Mouse (Mus musculus): ENCODE measurements around the gene Tnip1.

Gene Tnip1

DNA sequence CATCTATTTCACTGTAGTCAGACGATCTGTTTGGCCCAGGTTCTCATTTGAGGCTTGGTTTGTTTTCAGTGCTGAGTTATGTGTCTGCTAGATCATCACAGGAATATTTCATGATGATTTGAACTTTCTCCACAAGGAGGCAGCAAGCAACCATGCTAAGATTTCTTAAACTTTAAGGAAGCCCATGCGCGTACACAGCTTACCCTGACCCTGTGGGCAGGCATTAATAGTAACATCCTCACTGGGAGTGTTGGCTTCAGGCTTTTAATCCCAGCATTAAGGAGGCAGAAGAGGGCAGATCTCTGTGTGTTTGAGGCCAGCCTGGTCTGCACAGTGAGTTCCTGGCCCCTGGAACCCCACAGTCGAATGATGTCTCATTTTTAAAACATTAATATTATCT, 83.3 kb downstream of the Tnip1 start:
- DNase-seq (ENCODE audit: low read depth, low spot score): peak; percentile 79

DNA sequence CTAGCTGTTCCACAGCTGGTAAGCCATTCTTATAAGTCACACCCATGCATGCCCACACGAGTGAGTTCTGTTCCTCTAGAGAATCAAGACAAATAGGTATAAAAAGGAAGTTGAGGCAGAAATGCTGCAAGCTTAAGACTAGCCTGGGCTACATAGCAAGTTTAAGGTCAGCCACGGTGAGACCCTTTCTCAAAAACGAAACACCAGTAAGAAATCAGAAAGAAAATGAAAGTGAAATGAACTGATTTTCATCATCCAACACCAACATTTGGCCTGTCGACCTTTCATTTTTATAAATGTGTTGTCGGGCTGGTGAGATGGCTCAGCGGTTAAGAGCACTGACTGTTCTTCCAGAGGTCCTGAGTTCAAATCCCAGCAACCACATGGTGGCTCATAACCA, 83.8 kb downstream of the Tnip1 start:
- no peak for DNase-seq (ENCODE audit: low read depth, low spot score)

DNA sequence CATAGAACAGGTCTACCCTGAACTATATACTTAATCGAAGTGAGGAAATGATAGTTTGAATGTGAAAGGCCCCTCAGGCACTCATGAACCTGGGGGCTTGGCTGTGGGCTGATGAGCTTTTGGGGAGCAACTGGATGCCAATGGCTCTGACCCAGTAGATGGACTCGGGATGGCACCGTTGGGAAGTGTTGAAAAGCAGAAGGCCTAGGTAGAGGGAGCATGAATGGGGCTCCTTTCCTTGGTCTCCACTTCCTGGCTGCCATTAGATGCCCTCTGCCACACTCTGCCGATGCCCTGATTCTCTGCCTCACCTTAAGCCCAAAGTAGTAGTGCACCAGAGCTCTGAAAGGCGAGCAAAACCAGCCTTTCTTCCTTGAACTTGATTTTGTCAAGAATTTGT, 86.7 kb downstream of the Tnip1 start:
- no peak for DNase-seq (ENCODE audit: low read depth, low spot score)

DNA sequence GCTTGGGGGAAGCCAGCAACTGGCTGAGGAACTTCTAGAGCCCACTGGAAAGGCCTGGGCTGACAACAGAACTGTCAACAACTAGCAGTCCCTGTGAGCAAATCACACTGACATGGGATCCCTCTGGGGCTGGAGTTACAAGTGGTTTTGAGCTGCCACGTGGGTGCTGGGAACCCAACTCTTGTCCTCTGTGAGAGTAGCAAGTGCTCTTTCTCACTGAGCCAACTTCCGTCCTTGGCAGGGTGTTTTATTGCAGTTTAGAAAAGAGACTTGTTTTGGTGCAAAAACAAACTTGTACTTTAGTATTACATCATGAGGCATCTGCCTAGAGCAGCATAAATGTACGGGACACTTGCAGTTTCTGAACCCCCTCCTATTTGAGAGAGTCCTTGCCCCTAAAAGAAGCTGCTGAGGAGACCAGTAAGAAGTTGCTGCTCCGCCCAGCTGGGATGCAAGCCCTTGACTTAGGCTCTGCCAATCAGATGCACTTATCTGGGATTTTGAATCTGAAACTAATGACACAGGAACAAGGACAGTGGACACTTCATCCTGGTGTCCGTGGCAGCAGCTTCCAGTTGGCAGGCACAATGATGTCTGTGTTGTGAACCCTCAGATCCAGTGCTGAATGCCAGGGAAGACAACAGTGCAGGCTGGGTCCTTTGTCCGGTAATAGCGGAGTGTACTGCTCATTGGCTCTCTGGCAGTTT, 90.7 kb downstream of the Tnip1 start:
- no peak for DNase-seq (ENCODE audit: low read depth, low spot score)

DNA sequence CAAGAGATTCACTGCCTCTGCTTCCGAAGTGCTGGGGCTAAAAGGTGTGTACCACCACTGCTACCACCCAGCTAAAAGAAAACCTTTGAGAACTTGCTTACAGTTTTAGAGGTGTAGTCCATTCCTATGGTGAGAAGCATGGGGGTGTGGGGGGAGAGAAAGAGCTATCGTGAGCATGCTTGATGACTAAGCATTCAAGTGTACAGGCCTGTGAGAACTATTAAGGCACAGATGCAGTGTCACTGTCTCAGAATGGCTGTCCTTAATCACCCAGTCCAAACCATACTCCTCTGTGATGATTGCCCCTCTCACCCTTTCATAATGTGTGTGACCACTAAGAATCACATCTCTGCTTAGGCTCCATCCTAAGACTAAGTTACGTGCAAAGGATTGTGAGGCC, 93.4 kb downstream of the Tnip1 start:
- DNase-seq (ENCODE audit: low read depth, low spot score): no peak

DNA sequence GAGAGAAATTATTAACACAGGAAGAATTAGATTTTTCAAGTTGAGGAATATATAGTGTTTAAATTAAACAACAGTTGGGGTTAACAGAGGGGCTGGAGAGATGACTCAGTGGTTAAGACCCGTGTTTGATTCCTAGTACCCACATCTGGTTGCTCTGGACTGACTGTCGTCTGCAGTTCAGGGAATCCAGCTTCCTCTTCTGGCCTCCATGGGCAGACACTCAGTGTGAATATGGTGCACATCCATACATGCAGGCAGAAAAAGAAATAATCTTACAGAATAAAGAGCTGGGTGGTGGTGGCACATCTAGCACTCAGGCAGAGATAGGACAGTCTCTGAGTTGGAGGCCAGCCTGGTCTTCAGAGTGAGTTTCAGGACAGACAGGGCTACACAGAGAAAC, 94.3 kb downstream of the Tnip1 start:
- no peak for DNase-seq (ENCODE audit: low read depth, low spot score)

DNA sequence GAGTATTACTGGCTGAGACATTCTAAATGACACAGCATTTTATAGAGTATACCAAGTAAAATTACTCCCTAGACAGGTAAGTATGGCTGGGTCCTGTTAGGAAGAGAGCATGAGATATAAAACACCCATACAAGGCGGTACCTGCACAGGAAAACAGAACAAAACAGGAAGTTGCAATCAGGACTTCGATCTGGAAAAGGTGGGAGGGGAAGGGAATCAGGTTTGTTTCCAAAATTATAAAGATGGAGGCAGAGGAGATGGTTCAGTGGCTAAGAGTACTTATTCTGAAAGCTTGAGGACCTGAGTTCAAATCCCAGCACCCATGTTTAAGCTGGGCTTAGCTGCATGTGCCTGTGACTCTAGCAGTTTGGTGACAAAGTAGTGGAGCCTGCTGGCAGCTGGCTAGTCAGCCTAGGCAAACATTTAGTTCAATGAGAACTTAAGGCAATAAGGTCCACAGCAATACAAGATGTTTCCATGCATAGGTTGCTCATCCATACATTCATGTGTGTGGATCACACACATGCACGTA, 94.7 kb downstream of the Tnip1 start:
- no peak for DNase-seq (ENCODE audit: low read depth, low spot score)

DNA sequence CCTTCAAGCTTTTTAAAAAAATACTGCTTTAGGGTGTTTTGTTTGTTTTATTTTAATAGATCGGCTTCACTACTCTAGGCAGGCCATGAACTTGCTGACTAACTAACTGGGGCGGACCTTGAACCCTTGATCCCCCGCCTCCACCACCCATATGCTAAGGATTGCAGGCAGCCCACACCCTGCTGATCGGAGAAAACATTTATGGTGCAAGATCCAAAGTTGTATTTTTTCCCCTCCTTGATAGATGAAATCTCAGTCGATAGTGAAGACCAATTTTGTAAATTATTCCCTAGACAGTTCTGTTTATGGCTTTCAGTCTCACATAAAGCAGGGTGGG, 95.7 kb downstream of the Tnip1 start:
- DNase-seq (ENCODE audit: low read depth, low spot score): no peak

DNA sequence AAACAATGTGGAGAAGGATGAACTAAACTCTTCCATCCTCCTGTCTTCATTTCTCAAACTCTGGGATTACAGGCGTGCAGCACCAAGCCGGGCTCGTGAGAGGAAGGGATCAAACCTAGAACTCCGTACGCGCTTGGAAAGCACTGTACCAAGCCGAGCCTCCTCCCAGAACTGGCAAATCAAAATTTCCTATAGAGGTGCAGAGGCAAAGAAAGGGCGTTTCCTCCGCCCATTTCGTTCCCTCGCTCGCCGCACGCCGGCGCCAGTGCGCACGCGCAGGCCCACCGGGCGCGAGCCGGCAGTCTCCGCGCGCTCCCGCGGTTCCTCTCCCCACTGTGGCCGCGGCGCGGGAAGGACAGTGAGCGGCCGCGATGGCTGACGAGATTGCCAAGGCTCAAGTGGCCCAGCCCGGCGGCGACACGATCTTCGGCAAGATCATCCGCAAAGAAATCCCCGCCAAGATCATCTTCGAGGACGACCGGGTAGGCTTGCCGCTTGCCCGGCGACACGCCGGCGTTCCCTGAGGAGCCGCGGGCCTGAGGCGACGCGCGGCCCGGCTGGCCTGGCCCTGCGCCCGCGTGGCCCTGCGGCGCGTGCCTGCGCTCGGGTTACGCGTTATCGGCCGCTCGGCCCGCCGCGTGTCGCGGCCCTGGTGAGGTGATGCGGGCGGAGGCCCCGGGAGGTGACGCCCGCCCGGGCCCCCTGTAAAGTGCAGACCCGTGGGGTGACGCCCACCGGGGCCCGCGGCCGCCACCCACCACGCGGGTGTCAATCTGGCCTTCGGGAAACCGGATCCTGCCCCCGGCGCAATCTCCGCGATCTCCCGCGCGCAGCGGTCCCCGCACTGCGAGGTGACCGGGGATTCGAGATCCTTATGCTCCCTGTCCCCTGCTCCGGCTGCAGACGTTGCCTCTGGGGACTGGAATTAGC, 96.3 kb downstream of the Tnip1 start, which contains the start of gene Hint1:
Gene Hint1 (plus strand): TSS at position 265 of the 930 bp plus-strand sequence.
- DNase-seq (ENCODE audit: low read depth, low spot score): peak; percentile 81

DNA sequence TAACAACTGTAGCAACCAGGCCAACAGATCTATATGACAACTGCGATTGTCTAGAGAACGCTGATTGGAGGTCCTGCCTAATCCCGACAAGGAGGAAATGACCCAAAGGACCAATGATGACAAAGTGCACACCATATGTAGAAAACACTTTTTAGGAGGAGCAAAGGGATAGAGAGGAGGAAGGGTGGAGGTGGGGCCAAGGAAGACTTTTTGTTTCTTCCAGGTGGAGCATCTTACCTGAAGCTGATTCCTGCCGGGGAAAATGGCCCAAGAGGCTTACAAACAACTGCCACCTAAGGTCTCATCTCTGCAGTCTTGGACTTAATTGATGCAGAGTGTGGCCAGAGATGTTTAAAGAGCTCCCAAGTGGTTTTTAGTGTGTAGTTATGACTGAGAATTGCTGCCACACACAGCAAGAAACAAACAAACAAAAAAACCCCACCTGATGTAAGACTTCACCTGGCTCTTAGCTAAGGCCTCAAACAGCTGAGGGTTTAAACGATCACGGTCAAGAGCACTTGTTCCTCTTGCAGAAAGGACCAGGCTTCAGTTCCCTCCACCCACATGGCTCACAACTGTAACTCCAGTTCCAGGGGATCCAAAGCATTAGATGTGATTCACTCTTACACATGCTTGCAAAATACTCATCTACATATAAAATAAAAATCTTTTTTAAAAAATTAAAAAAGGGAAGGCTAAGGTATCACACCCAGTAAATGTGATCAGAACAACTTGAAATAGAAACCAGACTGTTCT, 97.2 kb downstream of the Tnip1 start:
- no peak for DNase-seq (ENCODE audit: low read depth, low spot score)

DNA sequence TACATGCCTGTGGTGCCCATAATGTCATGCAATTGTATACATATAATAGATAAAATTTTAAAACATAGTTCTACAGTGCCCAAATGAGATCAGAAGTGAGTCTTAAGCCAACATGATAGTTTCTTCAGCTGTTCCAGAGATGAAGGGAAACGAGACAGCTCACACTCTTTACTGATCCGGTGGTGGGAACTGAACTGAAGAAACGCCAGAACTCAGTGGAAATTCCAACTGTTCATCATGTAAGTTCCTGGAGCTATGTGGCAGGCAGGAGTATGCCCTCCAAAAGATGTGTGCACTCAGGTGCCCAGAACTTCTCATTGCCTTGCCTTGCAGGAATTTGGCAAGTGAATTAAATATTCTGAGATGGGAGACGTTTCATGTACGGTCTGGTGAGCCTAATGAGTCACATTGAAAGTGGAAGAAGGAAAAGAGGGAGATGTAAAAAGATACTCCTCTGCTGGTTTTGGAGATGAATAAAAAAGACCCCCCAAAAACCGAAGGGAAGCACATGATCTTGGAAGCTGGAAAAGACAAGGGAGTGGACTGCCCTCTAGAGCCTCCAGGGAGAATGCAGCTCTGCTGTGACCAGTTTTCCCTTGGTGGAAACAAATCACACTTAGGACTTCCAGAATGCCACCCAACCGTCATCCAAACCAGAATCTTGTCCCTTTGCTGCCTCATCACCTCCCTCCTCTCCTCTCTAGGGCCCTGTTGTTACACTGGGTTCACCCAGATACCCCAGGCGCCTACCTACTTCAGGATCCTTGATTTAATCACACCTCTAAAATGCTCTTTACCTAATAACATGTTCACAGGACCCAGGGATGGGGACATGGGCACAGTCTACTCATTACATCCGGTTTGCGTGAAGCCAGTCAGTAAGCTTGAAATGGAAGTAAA, 99.8 kb downstream of the Tnip1 start:
- DNase-seq (ENCODE audit: low read depth, low spot score): no peak

DNA sequence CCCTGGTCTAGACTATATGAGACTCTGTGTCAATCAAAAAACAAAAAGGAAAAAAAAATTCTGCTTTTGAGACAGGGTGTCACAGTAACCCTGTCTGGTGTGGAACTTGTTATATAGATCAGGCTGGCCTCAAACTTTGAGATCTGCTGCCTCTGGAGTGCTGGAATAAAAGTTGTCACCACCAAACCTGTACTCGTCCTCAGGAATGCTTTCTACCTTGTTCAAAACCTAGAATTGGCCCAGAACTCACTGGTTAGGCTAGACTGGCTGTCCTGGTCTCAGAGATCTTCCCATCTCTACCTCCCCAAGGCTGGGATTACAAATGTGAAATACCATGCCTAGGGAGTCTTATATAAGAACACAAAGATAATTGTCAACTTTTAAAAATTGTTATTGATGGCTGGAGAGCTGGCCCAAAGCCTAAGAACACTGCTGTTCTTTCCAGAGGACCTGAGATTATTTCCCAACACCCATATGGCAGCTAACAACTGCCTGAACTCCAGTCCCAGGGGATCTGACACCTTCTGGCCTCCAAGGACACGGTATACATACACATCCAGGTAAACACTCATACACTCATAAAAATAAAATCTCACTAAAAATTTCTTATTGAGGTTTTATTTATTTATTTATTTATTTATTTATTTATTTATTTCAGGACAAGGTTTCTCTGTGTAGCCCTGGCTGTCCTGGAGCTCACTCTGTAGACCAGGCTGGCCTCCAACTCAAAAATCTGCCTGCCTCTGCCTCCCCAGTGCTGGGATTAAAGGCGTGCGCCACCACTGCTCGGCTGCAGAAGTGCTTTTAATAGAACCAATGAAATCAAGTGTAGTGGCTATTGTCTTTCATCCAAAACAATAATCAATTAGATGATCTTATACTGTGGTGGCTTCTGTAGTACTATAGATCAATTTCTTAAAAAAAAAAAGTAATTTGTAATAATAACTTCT, 101.0 kb downstream of the Tnip1 start:
- no peak for DNase-seq (ENCODE audit: low read depth, low spot score)
